Mouse (Mus musculus) stomach, postnatal 0 days (tissue): ENCODE data around the gene Prdm16. TPM values are rescaled to one million over a fixed set of nuclear protein-coding genes. Genes with fewer than 3 reads are reported as not detected.

ENCODE experiments used
- ATAC-seq: fragments of 200-750 bp; cut with Nextera tagmentation; 2 replicates; pipeline ENCODE4 v1.8.0; 2017; ENCODE audit not compliant: low FRiP score, low TSS enrichment
- DNase-seq: peaks from one replicate; pipeline ENCODE4 v3.0.0-alpha.2; 2016; ENCODE audit warnings: low spot score
- H3K27ac ChIP-seq: fragments of 300-500 bp; sonication (generic); replicated peaks from 2 replicates; pipeline ENCODE4 v1.5.1; 2014; ENCODE audit warnings: mild to moderate bottlenecking, control low read depth
- H3K27me3 ChIP-seq: fragments of 300-500 bp; sonication (generic); 2 replicates; pipeline ENCODE4 v1.6.1; 2014; ENCODE audit warnings: low read length; ENCODE audit not compliant: control insufficient read depth, insufficient read depth
- H3K36me3 ChIP-seq: fragments of 300-500 bp; sonication (generic); 2 replicates; pipeline ENCODE4 v1.6.1; 2014; ENCODE audit warnings: low read length, mixed read lengths; ENCODE audit not compliant: control insufficient read depth, insufficient read depth
- H3K4me1 ChIP-seq: fragments of 300-500 bp; sonication (generic); replicated peaks from 2 replicates; pipeline ENCODE4 v1.6.1; 2014; ENCODE audit warnings: antibody characterized with exemption; ENCODE audit not compliant: control insufficient read depth, insufficient read depth
- H3K4me2 ChIP-seq: fragments of 300-500 bp; sonication (generic); replicated peaks from 2 replicates; pipeline ENCODE4 v1.6.1; 2014; ENCODE audit warnings: low read depth, mild to moderate bottlenecking, control low read depth, moderate library complexity
- H3K4me3 ChIP-seq: fragments of 300-500 bp; sonication (generic); 2 replicates; pipeline ENCODE4 v1.5.1; 2014; ENCODE audit warnings: low read depth, low read length, control low read depth
- H3K9ac ChIP-seq: fragments of 300-500 bp; sonication (generic); 2 replicates; pipeline ENCODE4 v1.6.1; 2014; ENCODE audit warnings: mild to moderate bottlenecking, low read length, control low read depth, mixed read lengths
- H3K9me3 ChIP-seq: fragments of 300-500 bp; sonication (generic); 2 replicates; pipeline ENCODE4 v1.6.1; 2016; ENCODE audit warnings: low read length; ENCODE audit not compliant: control insufficient read depth
- CTCF ChIP-seq: IDR thresholded peaks from 2 replicates; pipeline ENCODE4 v1.5.1; 2016; ENCODE audit warnings: antibody characterized with exemption, low read depth, mild to moderate bottlenecking, moderate library complexity
- EP300 ChIP-seq: optimal IDR thresholded peaks from 2 replicates; pipeline ENCODE3; 2016; ENCODE audit warnings: antibody characterized with exemption
- WGBS: fragments of 180-500 bp; shearing (Covaris S2); extraction: QIAGEN DNeasy Blood & Tissue Kit; methylation state at CpG from one replicate; pipeline ENCODE4 v1.1.7; 2014; 5-methylcytosine and 5-hydroxymethylcytosine counted together
- polyA plus RNA-seq: library from polyadenylated mRNA; unstranded; fragments of >200 nt; fragmentation: Nextera tagmentation; extraction: Ambion mirVana; gene quantifications from 2 replicates; pipeline ENCODE4 v1.2.1, GENCODE M21; 2015

Prdm16 gene
- polyA plus RNA-seq, 1 experiment from 2014 or later = 15.6 TPM

- DNase-seq = peak; percentile 68
- H3K9ac ChIP-seq = no peak overlapping the region
- peaks cover 12% of the 10 kb centered on the region for H3K4me1 ChIP-seq
- H3K27ac ChIP-seq = peak overlapping the region; percentile 70
- no peaks in the 10 kb centered on the region for H3K36me3 ChIP-seq
- 57% methylated on average over 4 of the region's 4 CpGs for WGBS
- no peak; the same call in 1 of the 2 replicates for TF ChIP-seq CTCF
- TF ChIP-seq EP300 = no peak
- H3K4me2 ChIP-seq = no peak overlapping the region
- no peak overlapping the region for H3K4me3 ChIP-seq
- no peaks in the 10 kb centered on the region for H3K9me3 ChIP-seq
- no peaks in the 10 kb centered on the region for H3K27me3 ChIP-seq
- peak; percentile 54 for ATAC-seq
These were observed 139.1 kb downstream of the Prdm16 start for GRCm38 (mm10) chr4:154497423-154498175.

GRCm38 (mm10) chr4:154496991-154497390 is 139.7 kb downstream of the Prdm16 start:
- H3K27me3 ChIP-seq = no peaks in the 10 kb centered on the region
- ATAC-seq = peak; percentile 92
- H3K9ac ChIP-seq = no peak overlapping the region
- TF ChIP-seq CTCF = no peak
- TF ChIP-seq EP300 = no peak
- H3K4me1 ChIP-seq = peaks cover 12% of the 10 kb centered on the region
- no peaks in the 10 kb centered on the region for H3K36me3 ChIP-seq
- H3K4me3 ChIP-seq = no peak overlapping the region
- WGBS = 14% methylated on average over 7 of the region's 7 CpGs
- H3K9me3 ChIP-seq = no peaks in the 10 kb centered on the region
- no peak overlapping the region for H3K4me2 ChIP-seq
- peak overlapping the region; percentile 70 for H3K27ac ChIP-seq
- peak; percentile 98 for DNase-seq

- H3K4me3 ChIP-seq = no peak overlapping the region
- H3K27me3 ChIP-seq = no peaks in the 10 kb centered on the region
- H3K36me3 ChIP-seq = no peaks in the 10 kb centered on the region
- DNase-seq = no peak
- no peak overlapping the region for H3K4me2 ChIP-seq
- peaks cover 12% of the 10 kb centered on the region; the same call in 1 of the 2 replicates for H3K4me1 ChIP-seq
- H3K9ac ChIP-seq = no peak overlapping the region
- H3K9me3 ChIP-seq = no peaks in the 10 kb centered on the region
- TF ChIP-seq EP300 (no peak), CTCF (no peak)
- WGBS = 62% methylated on average over 5 of the region's 5 CpGs
- peak; percentile 24; the same call in 1 of the 2 replicates for ATAC-seq
- H3K27ac ChIP-seq = peak overlapping the region; percentile 70
These were observed 140.2 kb downstream of the Prdm16 start for GRCm38 (mm10) chr4:154496522-154496921.

GRCm38 (mm10) chr4:154493996-154494395 is 142.7 kb downstream of the Prdm16 start:
- no peak for TF ChIP-seq EP300
- TF ChIP-seq CTCF = no peak
- H3K27me3 ChIP-seq = no peaks in the 10 kb centered on the region
- H3K9ac ChIP-seq = no peak overlapping the region
- ATAC-seq = no peak
- no peak for DNase-seq
- H3K4me3 ChIP-seq = no peak overlapping the region
- WGBS = 51% methylated on average over 4 of the region's 4 CpGs
- H3K4me2 ChIP-seq = no peak overlapping the region
- no peaks in the 10 kb centered on the region; the same call in 1 of the 2 replicates for H3K36me3 ChIP-seq
- peaks cover 8% of the 10 kb centered on the region; the same call in 1 of the 2 replicates for H3K4me1 ChIP-seq
- no peak overlapping the region for H3K27ac ChIP-seq
- H3K9me3 ChIP-seq = no peaks in the 10 kb centered on the region

GRCm38 (mm10) chr4:154492714-154493121 is 144.0 kb downstream of the Prdm16 start:
- Histone ChIP-seq H3K9ac (no peak overlapping the region), H3K9me3 (no peaks in the 10 kb centered on the region), H3K4me2 (no peak overlapping the region), H3K36me3 (no peaks in the 10 kb centered on the region; the same call in 1 of the 2 replicates), H3K4me1 (peaks cover 7% of the 10 kb centered on the region; the same call in 1 of the 2 replicates), H3K27me3 (no peaks in the 10 kb centered on the region), H3K4me3 (no peak overlapping the region), H3K27ac (no peak overlapping the region)
- WGBS = 62% methylated on average over 11 of the region's 11 CpGs
- no peak for DNase-seq
- ATAC-seq = no peak
- TF ChIP-seq EP300 (no peak), CTCF (no peak)

- Histone ChIP-seq H3K4me3 (no peak overlapping the region), H3K36me3 (no peaks in the 10 kb centered on the region; the same call in 1 of the 2 replicates), H3K27me3 (no peaks in the 10 kb centered on the region), H3K9ac (no peak overlapping the region), H3K27ac (no peak overlapping the region), H3K4me1 (peaks cover 5% of the 10 kb centered on the region; the same call in 1 of the 2 replicates), H3K4me2 (no peak overlapping the region), H3K9me3 (no peaks in the 10 kb centered on the region)
- no peak for TF ChIP-seq EP300
- TF ChIP-seq CTCF = no peak
- ATAC-seq = no peak
- 72% methylated on average over 7 of the region's 7 CpGs for WGBS
- no peak for DNase-seq
These were observed 144.4 kb downstream of the Prdm16 start for GRCm38 (mm10) chr4:154492268-154492667.
